Mouse (Mus musculus) liver, embryonic 13.5 days (tissue): Measurements from ENCODE around the gene Zdhhc16. TPM values are rescaled to one million over a fixed set of nuclear protein-coding genes. Genes with fewer than 3 reads are reported as not detected.
"Not testable (repeated sequence)": the region's sequence is repeated elsewhere in the genome, so short reads cannot be mapped to it uniquely, and the experiment has no call there.

Source experiments
- ATAC-seq: fragments of 200-750 bp; cut with Nextera tagmentation; 2 replicates; pipeline ENCODE4 v1.8.0; 2017; ENCODE audit warnings: low read depth, mild to moderate bottlenecking, moderate number of reproducible peaks, moderate library complexity
- DNase-seq: peaks from one replicate; pipeline ENCODE4 v3.0.0; 2022
- H3K27ac ChIP-seq: fragments of 300-500 bp; sonication (generic); 2 replicates; pipeline ENCODE4 v1.5.1; 2015; ENCODE audit warnings: moderate library complexity, mild to moderate bottlenecking, inconsistent platforms
- H3K27me3 ChIP-seq: fragments of 300-500 bp; sonication (generic); 2 replicates; pipeline ENCODE4 v1.6.1; 2015; ENCODE audit warnings: mild to moderate bottlenecking, inconsistent platforms
- H3K36me3 ChIP-seq: fragments of 300-500 bp; sonication (generic); 2 replicates; pipeline ENCODE4 v1.6.1; 2015; ENCODE audit warnings: mild to moderate bottlenecking, inconsistent platforms
- H3K4me1 ChIP-seq: fragments of 300-500 bp; sonication (generic); replicated peaks from 2 replicates; pipeline ENCODE4 v1.6.1; 2015; ENCODE audit warnings: inconsistent platforms
- H3K4me2 ChIP-seq: fragments of 300-500 bp; sonication (generic); 2 replicates; pipeline ENCODE4 v1.6.1; 2015; ENCODE audit warnings: inconsistent platforms, mild to moderate bottlenecking, moderate library complexity
- H3K4me3 ChIP-seq: fragments of 300-500 bp; sonication (generic); replicated peaks from 2 replicates; pipeline ENCODE4 v1.5.1; 2015; ENCODE audit warnings: mild to moderate bottlenecking, inconsistent platforms
- H3K9ac ChIP-seq: fragments of 300-500 bp; sonication (generic); 2 replicates; pipeline ENCODE4 v1.6.1; 2015; ENCODE audit warnings: mild to moderate bottlenecking, inconsistent platforms
- H3K9me3 ChIP-seq: fragments of 300-500 bp; sonication (generic); replicated peaks from 2 replicates; pipeline ENCODE4 v1.6.1; 2016; ENCODE audit warnings: inconsistent platforms
- WGBS: fragments of 180-500 bp; shearing (Covaris S2); methylation state at CpG from one replicate; pipeline ENCODE4 v1.1.7; 2015; ENCODE audit not compliant: insufficient replicate concordance; 5-methylcytosine and 5-hydroxymethylcytosine counted together
- polyA plus RNA-seq: library from polyadenylated mRNA; unstranded; fragments of >200 nt; fragmentation: Nextera tagmentation; extraction: Ambion mirVana; gene quantifications from 2 replicates; pipeline ENCODE4 v1.2.1, GENCODE M21; 2015

Zdhhc16 gene
- polyA plus RNA-seq, 1 experiment from 2014 or later = 44.1 TPM

DNA sequence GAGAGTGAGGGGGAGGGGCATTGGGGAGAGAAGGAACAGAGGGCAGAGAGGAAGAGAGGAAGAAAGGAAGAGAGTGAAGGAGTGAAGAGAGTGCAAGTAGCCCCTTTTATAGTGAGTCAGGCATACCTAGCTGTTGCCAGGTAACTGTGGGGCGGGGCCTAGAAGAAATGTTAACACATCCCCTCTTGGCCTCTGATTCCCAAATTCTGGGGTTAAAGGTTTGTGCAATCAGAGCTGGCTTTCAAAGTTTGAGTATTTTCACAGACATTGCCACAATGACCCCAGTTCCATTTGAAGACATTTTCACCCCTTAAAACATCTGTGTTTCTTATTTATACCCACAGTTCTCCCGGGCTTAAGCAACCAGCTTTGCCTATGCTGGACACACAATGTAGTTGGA lies 28.0 kb upstream of the Zdhhc16 start:
- Histone ChIP-seq H3K9ac (no peak overlapping the region), H3K9me3 (no peaks in the 10 kb centered on the region), H3K27me3 (no peaks in the 10 kb centered on the region), H3K27ac (peak overlapping the region; percentile 84), H3K4me3 (no peak overlapping the region), H3K36me3 (no peaks in the 10 kb centered on the region), H3K4me1 (peaks cover 63% of the 10 kb centered on the region), H3K4me2 (no peak overlapping the region)
- WGBS = 84% methylated on average over 2 of the region's 2 CpGs
- ATAC-seq (no peak), DNase-seq (no peak)

DNA sequence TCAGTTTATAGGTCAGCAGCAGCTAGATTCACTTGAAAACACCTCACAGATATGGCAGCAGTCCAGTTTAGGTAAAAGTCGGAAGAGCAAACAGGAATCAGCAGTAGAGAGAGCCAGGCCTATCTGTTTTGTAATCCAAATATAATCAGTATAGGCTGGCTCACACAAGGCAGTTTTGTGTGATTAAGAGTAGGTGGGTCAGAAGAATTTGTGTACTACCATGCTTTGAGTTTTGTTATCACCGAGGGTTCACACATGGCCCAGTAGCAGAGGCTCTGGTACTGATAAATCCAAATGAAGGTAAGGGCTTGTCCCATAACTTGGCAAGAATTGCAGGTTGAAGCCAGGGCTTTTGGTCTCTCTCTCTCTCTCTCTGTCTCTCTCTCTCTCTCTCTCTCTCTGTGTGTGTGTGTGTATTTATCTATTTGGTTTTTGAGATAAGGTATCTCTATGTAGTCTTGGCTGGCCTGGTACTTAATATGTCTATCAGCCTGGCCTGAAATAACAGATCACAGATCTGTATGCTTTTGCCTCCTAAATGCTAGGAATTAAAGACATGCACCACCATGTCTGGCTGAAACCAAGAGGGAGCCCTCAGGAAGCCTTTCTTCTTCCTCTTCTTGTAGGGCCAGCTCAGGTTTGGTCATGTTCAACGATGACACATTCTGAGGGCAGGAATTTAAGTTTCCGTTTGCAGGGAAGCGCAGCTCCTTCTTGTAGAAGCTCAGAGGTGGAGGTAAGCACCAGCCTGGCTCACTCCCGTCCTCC lies 26.8 kb upstream of the Zdhhc16 start:
- ATAC-seq = peak; percentile 78
- WGBS = 16% methylated on average over 6 of the region's 6 CpGs
- no peaks in the 10 kb centered on the region for H3K9me3 ChIP-seq
- peak overlapping the region; percentile 54 for H3K9ac ChIP-seq
- H3K4me3 ChIP-seq = peak overlapping the region; percentile 14
- peak overlapping the region; percentile 84 for H3K27ac ChIP-seq
- no peaks in the 10 kb centered on the region for H3K27me3 ChIP-seq
- H3K4me2 ChIP-seq = peak overlapping the region; percentile 47
- peaks cover 60% of the 10 kb centered on the region for H3K4me1 ChIP-seq
- DNase-seq = peak; percentile 33
- H3K36me3 ChIP-seq = no peaks in the 10 kb centered on the region

DNA sequence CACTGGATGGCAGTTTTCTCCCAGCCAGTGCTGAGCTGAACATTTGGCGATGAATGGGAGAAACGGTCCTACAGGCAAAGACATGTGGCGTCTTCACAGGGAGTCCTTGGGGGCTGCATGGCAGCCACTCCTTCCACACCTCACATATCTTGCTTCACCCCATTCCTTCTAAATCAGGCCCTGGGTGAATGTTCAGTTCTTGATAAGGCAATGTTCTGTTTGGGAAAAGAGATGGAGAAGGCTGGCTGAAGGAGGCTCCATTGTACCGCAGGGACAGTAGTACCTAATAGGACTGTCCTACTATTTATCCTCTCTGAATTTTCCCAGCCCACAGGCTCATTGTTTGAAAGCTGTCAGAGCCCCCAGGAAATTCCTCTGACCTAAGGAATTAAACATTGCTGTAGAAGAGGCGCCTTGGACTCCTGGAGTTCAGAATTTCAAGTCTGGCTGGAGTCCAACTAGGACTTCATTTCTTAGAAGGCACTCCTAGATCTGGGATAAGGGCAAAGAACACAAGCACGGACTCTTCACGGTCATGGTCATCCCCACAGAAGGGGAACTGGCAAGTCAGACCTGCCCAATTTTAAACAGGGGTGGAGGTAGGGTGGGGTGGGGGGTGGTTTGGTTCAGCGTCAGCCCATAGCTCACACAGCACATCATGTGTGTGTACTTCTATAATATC lies 26.1 kb upstream of the Zdhhc16 start:
- no peaks in the 10 kb centered on the region for H3K36me3 ChIP-seq
- H3K9ac ChIP-seq = peak overlapping the region; percentile 54
- DNase-seq = no peak
- H3K4me2 ChIP-seq = peak overlapping the region; percentile 47
- ATAC-seq = peak; percentile 25
- peaks cover 56% of the 10 kb centered on the region for H3K4me1 ChIP-seq
- H3K9me3 ChIP-seq = no peaks in the 10 kb centered on the region
- H3K4me3 ChIP-seq = peak overlapping the region; percentile 14
- H3K27me3 ChIP-seq = no peaks in the 10 kb centered on the region
- WGBS = 29% methylated on average over 8 of the region's 8 CpGs
- peak overlapping the region; percentile 84 for H3K27ac ChIP-seq

DNA sequence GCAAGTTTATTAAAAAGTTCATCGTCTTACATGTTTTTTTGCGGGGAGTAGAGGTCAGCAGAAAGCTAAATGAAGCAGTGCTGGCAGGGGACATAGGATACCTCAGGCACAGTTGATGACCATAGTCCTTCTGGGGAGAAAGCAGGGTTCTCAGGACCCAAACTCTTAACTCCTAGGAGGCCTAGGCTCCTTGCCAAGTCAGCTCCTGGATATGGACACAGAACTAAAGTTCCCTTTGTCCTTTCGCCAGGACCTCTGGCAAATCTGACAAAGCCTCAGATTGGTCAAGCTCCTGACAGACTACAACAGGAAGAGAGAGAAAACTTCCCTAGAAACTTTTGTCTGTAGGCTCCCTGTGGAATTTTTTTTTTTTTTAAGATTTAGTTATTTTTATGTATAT lies 24.5 kb upstream of the Zdhhc16 start:
- H3K36me3 ChIP-seq = peaks cover 3% of the 10 kb centered on the region; the same call in 1 of the 2 replicates
- H3K9ac ChIP-seq = no peak overlapping the region
- ATAC-seq = no peak
- WGBS = 88% methylated on average over 3 of the region's 3 CpGs
- peaks cover 61% of the 10 kb centered on the region for H3K4me1 ChIP-seq
- H3K4me3 ChIP-seq = no peak overlapping the region
- H3K4me2 ChIP-seq = no peak overlapping the region
- no peaks in the 10 kb centered on the region for H3K27me3 ChIP-seq
- no peak overlapping the region for H3K27ac ChIP-seq
- DNase-seq = no peak
- no peaks in the 10 kb centered on the region for H3K9me3 ChIP-seq

DNA sequence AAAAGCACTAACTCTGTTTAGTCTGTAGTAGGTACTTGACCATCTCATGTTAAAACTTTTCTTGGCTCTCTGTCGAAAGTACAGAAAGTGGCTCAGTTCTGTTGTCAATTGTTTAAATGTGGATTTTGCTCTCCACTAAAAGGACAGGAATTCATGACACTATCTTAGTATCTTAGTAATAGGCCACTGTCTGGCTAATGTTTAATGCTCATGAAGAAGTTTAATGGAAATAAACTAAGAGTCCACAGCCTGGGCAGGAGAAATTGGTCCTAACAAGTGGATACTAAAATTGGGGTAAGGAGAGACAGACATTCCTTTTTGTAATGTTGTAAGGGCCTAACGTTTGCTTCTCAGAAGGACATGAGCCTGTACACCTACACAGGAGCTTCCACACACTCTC lies 22.9 kb upstream of the Zdhhc16 start:
- Histone ChIP-seq H3K4me3 (no peak overlapping the region), H3K9me3 (no peaks in the 10 kb centered on the region), H3K36me3 (peaks cover 14% of the 10 kb centered on the region), H3K4me2 (no peak overlapping the region), H3K27ac (peak overlapping the region; percentile 34; the same call in 1 of the 2 replicates), H3K4me1 (peaks cover 73% of the 10 kb centered on the region), H3K9ac (no peak overlapping the region), H3K27me3 (no peaks in the 10 kb centered on the region)
- DNase-seq (no peak), ATAC-seq (no peak)
- WGBS = 82% methylated on average over 2 of the region's 2 CpGs

DNA sequence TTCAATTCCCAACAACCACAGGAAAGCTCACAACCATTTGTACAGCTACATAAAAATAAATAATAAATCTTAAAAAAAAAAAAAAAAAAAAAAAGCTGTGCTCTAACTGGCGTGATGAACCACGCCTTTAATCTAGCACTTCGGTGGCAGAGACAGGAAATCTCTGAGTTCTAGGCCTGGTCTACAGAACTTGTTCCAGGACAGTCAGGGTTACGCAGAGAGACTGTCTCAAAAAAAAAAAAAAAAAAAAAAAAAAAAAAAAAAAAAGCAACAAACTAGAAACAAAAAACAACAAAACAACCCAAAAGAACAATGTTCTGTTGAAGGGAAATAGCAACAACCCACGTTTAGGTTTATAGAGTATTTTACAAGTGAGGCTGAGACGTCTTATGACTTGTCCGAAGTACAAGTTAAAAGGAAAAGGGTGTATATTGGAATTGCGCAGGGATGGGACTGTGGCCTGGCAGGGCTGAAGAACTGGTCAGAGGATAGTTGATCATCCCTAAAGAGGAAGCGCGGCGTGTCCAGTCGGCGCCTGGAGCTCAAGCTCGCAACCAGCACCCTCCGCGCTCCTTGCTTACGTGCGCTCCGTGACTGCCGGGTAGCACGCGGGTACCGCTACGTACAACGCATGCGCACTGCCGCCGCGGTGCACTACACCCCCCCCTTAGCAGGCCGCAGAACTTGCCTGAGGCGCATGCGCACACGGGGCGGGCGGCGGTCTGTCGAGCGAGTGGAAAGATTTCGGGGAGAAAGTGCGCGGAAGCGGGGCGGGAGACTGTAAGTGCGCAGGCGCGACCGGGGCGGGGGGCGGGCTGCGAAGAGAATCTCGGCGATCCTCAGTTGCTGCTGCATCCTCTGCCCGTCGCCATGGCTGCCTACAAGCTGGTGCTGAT lies 21.9 kb upstream of the Zdhhc16 start, which contains the start of gene Pgam1:
Gene Pgam1, plus strand, starts transcription at position 746 of the 896 bp plus-strand sequence.
- Histone ChIP-seq H3K36me3 (peaks cover 22% of the 10 kb centered on the region), H3K27ac (peak within 1 kb of the TSS; percentile 85), H3K9ac (peak within 1 kb of the TSS; percentile 84), H3K4me3 (peak within 1 kb of the TSS; percentile 78), H3K4me1 (peaks cover 63% of the 10 kb centered on the region), H3K27me3 (no peaks in the 10 kb centered on the region), H3K4me2 (peak within 1 kb of the TSS; percentile 99), H3K9me3 (no peaks in the 10 kb centered on the region)
- DNase-seq = peak; percentile 98
- peak; percentile 89 for ATAC-seq
- 3% methylated on average over 54 of the region's 54 CpGs for WGBS

DNA sequence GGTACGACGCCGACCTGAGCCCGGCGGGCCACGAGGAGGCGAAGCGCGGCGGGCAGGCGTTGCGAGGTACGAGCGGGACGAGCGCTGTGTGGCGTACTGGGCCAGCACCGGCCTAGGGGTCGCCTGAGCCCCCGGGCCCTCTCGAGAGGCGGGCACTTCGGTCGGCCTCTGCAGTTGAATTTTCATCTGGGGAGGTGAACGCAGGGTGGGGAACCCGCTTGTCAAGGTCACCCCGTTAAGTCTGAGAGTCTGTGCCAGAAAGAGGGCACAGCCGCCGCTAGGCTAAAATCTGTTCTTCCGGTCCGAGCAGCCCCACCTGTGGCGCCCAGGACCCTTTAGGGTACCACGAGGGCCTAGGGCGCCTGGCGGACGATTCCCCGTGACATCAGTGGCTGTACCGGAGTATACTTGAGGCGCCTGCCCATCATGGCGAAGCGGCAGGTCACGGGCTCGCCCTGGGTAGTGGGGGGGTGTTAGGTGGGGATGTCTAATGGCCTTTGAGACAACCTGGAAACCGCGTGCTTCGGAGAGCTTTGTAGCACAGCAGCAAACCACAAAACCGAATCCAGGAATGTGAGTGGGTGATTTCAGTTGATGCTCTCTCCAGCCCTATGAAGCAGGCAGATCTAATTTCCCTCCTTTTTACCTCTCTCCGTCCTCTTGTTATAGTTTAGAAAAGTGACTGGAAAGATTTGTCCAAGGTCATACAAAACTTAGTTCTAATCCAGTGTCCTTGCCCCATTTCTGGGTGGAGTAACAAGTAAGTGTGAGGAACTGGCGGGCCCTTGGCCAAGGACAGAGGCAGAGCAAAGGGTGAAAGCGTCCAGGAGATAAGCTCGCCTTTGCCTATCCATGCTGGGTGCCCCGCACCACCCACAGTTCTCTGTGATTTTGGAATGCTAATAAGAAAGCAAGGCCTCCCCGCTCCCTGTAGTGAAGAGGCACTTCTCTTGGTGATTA lies 20.9 kb upstream of the Zdhhc16 start:
- DNase-seq (no peak), ATAC-seq (peak; percentile 37)
- Histone ChIP-seq H3K36me3 (peaks cover 32% of the 10 kb centered on the region), H3K9me3 (no peaks in the 10 kb centered on the region), H3K4me3 (peak overlapping the region; percentile 78), H3K4me2 (peak overlapping the region; percentile 99), H3K27me3 (no peaks in the 10 kb centered on the region), H3K27ac (peak overlapping the region; percentile 85), H3K9ac (peak overlapping the region; percentile 84), H3K4me1 (peaks cover 53% of the 10 kb centered on the region)
- under 1% methylated on average over 53 of the region's 53 CpGs for WGBS

DNA sequence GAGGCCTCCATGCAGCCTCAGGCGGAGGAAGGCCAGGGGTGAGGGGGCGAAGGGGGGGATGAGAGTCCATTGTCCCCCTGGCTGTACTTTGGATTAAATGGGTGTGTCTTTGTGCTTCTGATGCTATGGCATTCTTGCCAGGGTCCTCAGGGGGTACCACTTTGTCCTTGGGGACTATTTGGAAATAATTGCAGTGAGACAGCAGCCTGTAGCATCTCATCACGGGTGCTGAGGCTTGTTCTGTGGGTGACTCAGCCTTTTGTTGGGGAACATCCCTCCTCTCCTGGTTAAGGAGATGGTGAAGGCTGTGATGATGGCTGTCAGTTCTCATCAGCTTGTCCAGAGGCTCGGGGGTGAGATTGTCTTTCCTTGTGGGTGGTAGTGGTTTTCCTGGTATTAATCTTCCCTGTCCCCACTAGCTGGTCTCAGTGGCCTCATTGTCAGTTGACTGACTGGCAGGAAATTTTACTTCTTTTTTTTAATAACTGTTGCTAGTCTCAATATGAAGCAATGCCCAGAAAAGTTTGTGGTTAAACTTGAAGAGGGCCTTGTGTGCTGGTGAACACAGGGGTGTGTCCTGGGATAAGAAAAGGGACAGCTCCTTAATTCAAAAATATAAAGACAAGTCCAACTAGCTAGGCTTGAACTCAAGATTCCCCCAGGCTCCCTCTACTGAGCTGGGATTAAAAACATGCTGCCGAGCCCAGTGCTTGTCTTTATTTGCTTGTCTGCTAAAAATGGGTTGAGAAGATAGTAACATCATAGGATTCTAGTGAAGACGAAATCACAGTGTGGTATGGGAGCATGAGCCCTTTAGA lies 19.3 kb upstream of the Zdhhc16 start:
- Histone ChIP-seq H3K4me2 (peak overlapping the region; percentile 99), H3K4me3 (peak overlapping the region; percentile 78), H3K36me3 (peaks cover 38% of the 10 kb centered on the region), H3K9ac (peak overlapping the region; percentile 84), H3K27ac (peak overlapping the region; percentile 85), H3K4me1 (peaks cover 42% of the 10 kb centered on the region), H3K9me3 (no peaks in the 10 kb centered on the region), H3K27me3 (no peaks in the 10 kb centered on the region)
- no peak for DNase-seq
- 42% methylated on average over 6 of the region's 6 CpGs for WGBS
- no peak for ATAC-seq

DNA sequence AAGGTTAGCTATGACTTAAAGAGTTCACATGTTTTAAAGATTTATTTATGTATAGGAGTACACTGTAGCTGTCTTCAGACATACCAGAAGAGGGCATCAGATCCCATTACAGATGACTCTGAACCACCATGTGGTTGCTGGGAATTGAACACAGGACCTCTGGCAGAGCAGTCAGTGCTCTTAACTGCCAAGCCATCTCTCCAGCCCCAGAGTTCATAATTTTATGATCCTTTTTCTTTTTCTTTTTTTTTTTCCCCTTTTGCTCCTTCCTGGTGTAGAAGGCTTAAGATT lies 18.7 kb upstream of the Zdhhc16 start:
- not testable (repeated sequence) for H3K9me3 ChIP-seq, DNase-seq, H3K9ac ChIP-seq, ATAC-seq, H3K27me3 ChIP-seq
- H3K4me3 ChIP-seq = 0 out of 2 replicates have a peak overlapping the region, but pooled peaks have one; percentile 78
- H3K27ac ChIP-seq = peak overlapping the region; percentile 85; the same call in 1 of the 2 replicates
- peaks cover 44% of the 10 kb centered on the region for H3K36me3 ChIP-seq
- peaks cover 42% of the 10 kb centered on the region for H3K4me1 ChIP-seq
- H3K4me2 ChIP-seq = peak overlapping the region; percentile 99

DNA sequence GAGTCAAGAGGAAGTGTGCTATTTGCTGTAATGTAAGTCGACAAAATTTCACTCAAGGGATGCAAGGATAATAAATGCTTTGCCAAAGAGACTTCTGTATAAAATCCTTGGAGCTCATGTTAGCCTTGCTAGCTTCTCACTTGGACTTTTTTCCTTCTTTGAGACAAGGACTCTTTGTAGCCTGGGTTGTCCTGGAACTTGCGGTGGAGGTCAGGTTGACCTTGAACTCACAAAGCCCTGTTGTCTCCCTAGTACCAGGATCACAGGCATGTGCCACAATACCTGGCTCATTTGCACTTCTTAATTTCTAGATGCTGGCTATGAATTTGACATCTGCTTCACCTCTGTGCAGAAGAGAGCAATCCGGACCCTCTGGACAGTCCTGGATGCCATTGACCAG lies 18.0 kb upstream of the Zdhhc16 start:
- ATAC-seq (no peak), DNase-seq (no peak)
- H3K9ac ChIP-seq = no peak overlapping the region
- H3K4me1 ChIP-seq = peaks cover 39% of the 10 kb centered on the region
- no peaks in the 10 kb centered on the region for H3K27me3 ChIP-seq
- H3K4me2 ChIP-seq = no peak overlapping the region
- H3K4me3 ChIP-seq = no peak overlapping the region
- no peak overlapping the region for H3K27ac ChIP-seq
- H3K36me3 ChIP-seq = peaks cover 49% of the 10 kb centered on the region
- H3K9me3 ChIP-seq = no peaks in the 10 kb centered on the region
- WGBS = 83% methylated on average over 3 of the region's 3 CpGs
